Mouse (Mus musculus): ENCODE data around the gene Ccdc62. TPM values are rescaled to one million over a fixed set of nuclear protein-coding genes. Genes with fewer than 3 reads are reported as not detected.
A peak's percentile ranks its signal among the peaks of the same experiment; 100 is the strongest.

The Ccdc62 gene
- polyA plus RNA-seq, 1 experiment = 1.2 TPM

GRCm38 (mm10) chr5:123996695-123997094 lies 66.2 kb downstream of the Ccdc62 start:
- DNase-seq (ENCODE audit: low read depth, low spot score) = no peak
- 93% methylated on average over 14 of the region's 14 CpGs for WGBS

GRCm38 (mm10) chr5:123997211-123997751 lies 66.8 kb downstream of the Ccdc62 start:
- WGBS = 90% methylated on average over 24 of the region's 24 CpGs
- no peak for DNase-seq (ENCODE audit: low read depth, low spot score)

- WGBS = 66% methylated on average over 16 of the region's 16 CpGs
- DNase-seq (ENCODE audit: low read depth, low spot score) = no peak
These were observed 67.3 kb downstream of the Ccdc62 start for GRCm38 (mm10) chr5:123997811-123998210.

- DNase-seq (ENCODE audit: low read depth, low spot score) = no peak
- 84% methylated on average over 10 of the region's 10 CpGs for WGBS
These were observed 67.9 kb downstream of the Ccdc62 start for GRCm38 (mm10) chr5:123998370-123998769.

GRCm38 (mm10) chr5:124000824-124001223 lies 70.3 kb downstream of the Ccdc62 start:
- peak; percentile 88 for DNase-seq (ENCODE audit: low read depth, low spot score)
- WGBS = 11% methylated on average over 7 of the region's 7 CpGs

- 64% methylated on average over 9 of the region's 9 CpGs for whole genome bisulfite sequencing
- no peak for DNase-seq (ENCODE audit: low read depth, low spot score)
These were observed 70.8 kb downstream of the Ccdc62 start for GRCm38 (mm10) chr5:124001274-124001673.

GRCm38 (mm10) chr5:124002876-124003275 lies 72.4 kb downstream of the Ccdc62 start:
- WGBS = 11% methylated on average over 2 of the region's 2 CpGs
- DNase-seq (ENCODE audit: low read depth, low spot score) = no peak

- 67% methylated on average over 4 of the region's 4 CpGs for whole genome bisulfite sequencing
- no peak for DNase-seq (ENCODE audit: low read depth, low spot score)
These were observed 72.9 kb downstream of the Ccdc62 start for GRCm38 (mm10) chr5:124003375-124003774.

- WGBS = 34% methylated on average over 17 of the region's 17 CpGs
- DNase-seq (ENCODE audit: low read depth, low spot score) = peak; percentile 85
These were observed 74.1 kb downstream of the Ccdc62 start for GRCm38 (mm10) chr5:124004356-124005150.

GRCm38 (mm10) chr5:124005151-124005500 lies 74.6 kb downstream of the Ccdc62 start:
- DNase-seq (ENCODE audit: low read depth, low spot score) = no peak
- WGBS = 40% methylated on average over 15 of the region's 15 CpGs

GRCm38 (mm10) chr5:124005591-124005990 lies 75.1 kb downstream of the Ccdc62 start:
- WGBS = 60% methylated on average over 11 of the region's 11 CpGs
- no peak for DNase-seq (ENCODE audit: low read depth, low spot score)

GRCm38 (mm10) chr5:124006082-124006873 lies 75.8 kb downstream of the Ccdc62 start:
- no peak for DNase-seq (ENCODE audit: low read depth, low spot score)
- 86% methylated on average over 26 of the region's 26 CpGs for WGBS

- 58% methylated on average over 17 of the region's 17 CpGs for WGBS
- DNase-seq (ENCODE audit: low read depth, low spot score) = no peak
These were observed 76.5 kb downstream of the Ccdc62 start for GRCm38 (mm10) chr5:124006891-124007491.

- 70% methylated on average over 8 of the region's 8 CpGs for WGBS
- DNase-seq (ENCODE audit: low read depth, low spot score) = no peak
These were observed 79.6 kb downstream of the Ccdc62 start for GRCm38 (mm10) chr5:124010077-124010476.

GRCm38 (mm10) chr5:124010910-124011655 lies 80.6 kb downstream of the Ccdc62 start:
- 14% methylated on average over 19 of the region's 19 CpGs for WGBS
- DNase-seq (ENCODE audit: low read depth, low spot score) = no peak

GRCm38 (mm10) chr5:124011927-124012326 lies 81.4 kb downstream of the Ccdc62 start:
- WGBS = 54% methylated on average over 8 of the region's 8 CpGs
- no peak for DNase-seq (ENCODE audit: low read depth, low spot score)

GRCm38 (mm10) chr5:124012885-124013284 lies 82.4 kb downstream of the Ccdc62 start:
- DNase-seq (ENCODE audit: low read depth, low spot score) = no peak
- 65% methylated on average over 10 of the region's 10 CpGs for WGBS

- WGBS = 79% methylated on average over 16 of the region's 16 CpGs
- DNase-seq (ENCODE audit: low read depth, low spot score) = no peak
These were observed 83.3 kb downstream of the Ccdc62 start for GRCm38 (mm10) chr5:124013747-124014146.

- DNase-seq (ENCODE audit: low read depth, low spot score) = no peak
- WGBS = 44% methylated on average over 3 of the region's 3 CpGs
These were observed 83.7 kb downstream of the Ccdc62 start for GRCm38 (mm10) chr5:124014180-124014579.

Data from large intestine, adult 2 months (tissue).